Mouse (Mus musculus): ENCODE data around the gene Fsip1.

DNA sequence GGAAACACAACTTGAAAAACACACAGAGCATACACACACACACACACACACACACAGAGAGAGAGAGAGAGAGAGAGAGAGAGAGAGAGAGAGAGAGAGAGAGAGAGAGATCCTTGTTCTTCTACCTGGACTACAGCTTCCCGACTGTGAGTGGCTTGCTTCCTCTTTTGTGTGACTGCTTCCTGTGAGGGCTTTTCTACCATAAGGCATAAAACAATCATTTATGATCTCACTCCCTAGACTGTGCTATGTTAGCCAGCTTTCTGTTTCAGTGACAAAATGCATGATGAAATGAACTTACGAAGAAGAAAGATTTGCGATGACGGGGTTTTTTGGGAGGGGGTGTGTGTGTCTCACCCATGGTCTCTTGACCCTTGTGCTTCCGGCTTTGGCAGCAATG is 3.0 kb upstream of the Fsip1 start:
- TF ChIP-seq CTCF (IDR thresholded peaks at IDR 0.05; ENCODE audit: low read depth, low read length) (no peak), POLR2A (IDR thresholded peaks at IDR 0.05; ENCODE audit: insufficient read depth, low read length) (no peak)
